Mouse (Mus musculus): ENCODE data around the gene Ddr1. TPM values are rescaled to one million over a fixed set of nuclear protein-coding genes. Genes with fewer than 3 reads are reported as not detected.
A peak's percentile ranks its signal among the peaks of the same experiment; 100 is the strongest.

Ddr1 gene
- polyA plus RNA-seq, 1 experiment from 2014 or later: 38.4 TPM

DNA sequence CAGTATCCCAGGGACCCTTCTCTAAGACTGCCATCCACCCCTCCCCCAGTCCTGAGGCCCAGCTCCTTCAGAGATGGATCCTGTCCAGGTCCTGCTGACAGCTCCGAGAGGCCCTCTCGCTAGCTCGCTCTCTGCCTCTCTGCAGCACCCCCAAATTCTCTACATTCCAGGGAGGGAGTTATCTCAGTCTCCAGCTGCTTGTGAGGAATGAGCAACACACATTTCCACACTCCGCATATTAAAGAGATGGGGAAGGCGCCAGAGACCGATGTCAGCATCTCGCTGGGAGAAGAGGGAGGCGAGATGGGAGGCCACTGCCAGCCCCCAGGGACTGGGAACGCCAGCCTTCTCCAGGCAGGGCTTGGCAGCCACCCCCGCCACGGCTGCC, 15.9 kb upstream of the Ddr1 start:
- Histone ChIP-seq H3K36me3 (no peaks in the 10 kb centered on the region), H3K27me3 (peaks cover 21% of the 10 kb centered on the region), H3K27ac (no peak overlapping the region; the same call in 1 of the 2 replicates), H3K9ac (replicated peaks) (peak overlapping the region; percentile 42; the same call in 1 of the 2 replicates), H3K4me2 (peak overlapping the region; percentile 44), H3K9me3 (no peaks in the 10 kb centered on the region), H3K4me3 (replicated peaks) (peak overlapping the region; percentile 6; the same call in 1 of the 2 replicates), H3K4me1 (replicated peaks) (peaks cover 12% of the 10 kb centered on the region)
- peak; percentile 55; the same call in 1 of the 2 replicates for ATAC-seq (ENCODE audit: insufficient number of reproducible peaks, insufficient read depth, low FRiP score, low TSS enrichment, low read depth)
- 4% methylated on average over 11 of the region's 11 CpGs for WGBS

DNA sequence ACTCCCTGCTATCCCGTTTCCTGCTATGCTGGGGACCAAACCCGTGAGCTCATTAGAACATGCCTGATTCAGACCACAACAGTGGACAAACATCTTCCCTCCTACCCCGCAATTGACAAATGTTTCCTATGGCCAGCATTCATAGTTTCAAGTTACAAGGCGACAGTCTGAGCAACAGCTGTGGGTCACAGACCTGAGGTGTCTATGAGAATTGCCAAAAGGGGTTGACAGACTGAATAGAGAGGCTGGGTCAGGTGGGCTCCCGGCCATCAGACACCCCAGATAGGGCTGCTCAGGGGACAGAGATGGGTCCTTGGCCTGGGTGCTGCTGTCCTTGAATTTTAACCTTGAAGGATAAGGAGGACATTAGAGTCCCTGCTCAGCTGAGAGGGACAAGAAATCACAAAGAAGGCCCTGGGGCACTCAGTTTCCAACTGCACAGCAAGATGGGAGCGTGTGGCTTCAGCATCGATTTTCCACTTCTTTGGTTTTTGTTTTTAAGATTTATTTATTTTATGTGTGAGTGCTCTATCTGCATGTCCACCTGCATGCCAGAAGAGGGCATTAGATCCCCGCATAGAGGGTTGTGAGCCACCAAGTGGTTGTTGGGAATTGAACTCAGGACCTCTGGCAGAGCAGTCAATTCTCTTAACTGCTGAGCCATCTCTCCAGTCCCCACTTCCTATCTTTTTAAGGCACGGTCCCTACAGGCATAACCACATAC, 15.4 kb upstream of the Ddr1 start:
- Histone ChIP-seq H3K27me3 (peaks cover 15% of the 10 kb centered on the region), H3K36me3 (no peaks in the 10 kb centered on the region), H3K9me3 (no peaks in the 10 kb centered on the region), H3K4me1 (replicated peaks) (peaks cover 12% of the 10 kb centered on the region), H3K4me2 (peak overlapping the region; percentile 44; the same call in 1 of the 2 replicates), H3K27ac (no peak overlapping the region; the same call in 1 of the 2 replicates), H3K4me3 (replicated peaks) (no peak overlapping the region; the same call in 1 of the 2 replicates), H3K9ac (replicated peaks) (peak overlapping the region; percentile 42; the same call in 1 of the 2 replicates)
- no peak for ATAC-seq (ENCODE audit: insufficient number of reproducible peaks, insufficient read depth, low FRiP score, low TSS enrichment, low read depth)
- WGBS: 45% methylated on average over 9 of the region's 9 CpGs

DNA sequence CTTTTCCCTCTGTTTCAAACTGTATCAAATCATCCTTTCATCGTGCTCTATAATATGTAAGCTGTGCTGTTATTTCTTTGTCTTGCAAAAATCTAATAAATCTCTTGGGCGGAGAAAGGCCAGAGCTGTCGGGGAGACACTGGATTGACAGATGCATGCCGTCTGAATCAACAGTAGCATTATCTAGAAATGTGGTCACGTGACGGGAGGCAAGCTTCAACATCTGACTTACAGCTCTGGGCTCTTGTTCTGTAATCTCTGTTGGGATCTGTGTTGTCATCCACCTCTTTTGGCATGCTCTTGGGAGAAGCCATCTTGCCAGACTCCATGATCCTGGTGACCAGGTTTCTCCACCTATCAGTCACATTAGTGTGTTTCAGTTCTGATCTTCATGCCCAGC, 12.7 kb upstream of the Ddr1 start:
- Histone ChIP-seq H3K4me3 (replicated peaks) (no peak overlapping the region), H3K4me1 (replicated peaks) (peaks cover 12% of the 10 kb centered on the region), H3K9me3 (no peaks in the 10 kb centered on the region), H3K9ac (replicated peaks) (no peak overlapping the region), H3K27me3 (no peaks in the 10 kb centered on the region), H3K4me2 (no peak overlapping the region), H3K27ac (no peak overlapping the region), H3K36me3 (no peaks in the 10 kb centered on the region)
- WGBS: 88% methylated on average over 6 of the region's 6 CpGs
- ATAC-seq (ENCODE audit: insufficient number of reproducible peaks, insufficient read depth, low FRiP score, low TSS enrichment, low read depth): no peak

DNA sequence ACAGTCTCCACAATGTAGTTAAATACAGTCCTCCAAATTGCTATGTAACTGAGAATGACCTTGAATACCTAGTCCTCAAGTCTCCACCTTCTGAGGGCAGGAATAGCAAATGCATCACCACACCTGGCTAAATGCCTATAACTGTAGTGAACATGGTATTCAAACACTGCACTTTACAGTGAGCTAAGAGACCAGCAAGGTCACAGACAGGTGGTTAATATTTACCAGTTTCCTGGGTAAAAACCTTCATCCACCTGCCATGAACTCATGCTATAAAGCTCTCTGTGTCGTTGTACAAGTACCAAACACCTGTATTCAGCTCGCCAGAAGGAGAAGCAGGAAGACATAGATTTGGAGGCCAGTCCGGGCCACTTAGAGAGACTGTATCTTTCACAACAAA, 11.7 kb upstream of the Ddr1 start:
- 80% methylated on average over 3 of the region's 3 CpGs for WGBS
- Histone ChIP-seq H3K4me3 (replicated peaks) (no peak overlapping the region), H3K27me3 (no peaks in the 10 kb centered on the region), H3K4me2 (no peak overlapping the region), H3K4me1 (replicated peaks) (peaks cover 12% of the 10 kb centered on the region), H3K9me3 (no peaks in the 10 kb centered on the region), H3K9ac (replicated peaks) (no peak overlapping the region), H3K36me3 (no peaks in the 10 kb centered on the region), H3K27ac (no peak overlapping the region)
- ATAC-seq (ENCODE audit: insufficient number of reproducible peaks, insufficient read depth, low FRiP score, low TSS enrichment, low read depth): no peak

DNA sequence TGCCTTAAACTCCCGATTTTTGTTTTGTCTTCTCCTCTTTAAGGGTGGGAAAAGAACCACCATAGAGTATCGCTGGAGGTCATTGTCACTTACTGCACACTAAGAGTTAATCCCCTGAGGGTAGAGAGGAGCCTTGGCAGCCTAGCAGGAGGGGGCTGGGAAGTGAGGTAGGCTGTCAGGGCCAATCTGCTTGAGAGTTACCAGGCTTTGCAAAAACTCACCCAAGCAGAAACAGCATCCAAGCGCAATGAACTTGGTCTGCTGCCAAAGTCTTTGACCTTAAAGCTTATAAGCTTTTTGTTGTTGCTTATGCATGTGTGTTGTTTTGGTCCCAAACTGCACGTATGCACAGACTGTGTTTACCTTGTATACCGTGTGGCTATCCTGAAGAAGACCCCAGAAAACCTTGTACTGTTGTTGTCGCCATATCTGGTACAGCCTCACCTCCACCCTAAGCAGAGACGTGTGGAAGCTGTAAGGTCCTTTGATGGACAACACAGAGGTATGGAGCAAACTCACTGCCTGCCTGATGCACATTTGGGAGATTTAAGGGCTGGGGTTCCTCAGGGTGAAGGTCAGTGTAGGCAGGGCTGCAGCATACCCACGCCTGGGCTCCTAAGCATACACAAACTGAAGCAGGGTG, 6.4 kb upstream of the Ddr1 start:
- 43% methylated on average over 8 of the region's 8 CpGs for WGBS
- no peak overlapping the region for H3K4me3 ChIP-seq (replicated peaks)
- peak; percentile 26; the same call in 1 of the 2 replicates for ATAC-seq (ENCODE audit: insufficient number of reproducible peaks, insufficient read depth, low FRiP score, low TSS enrichment, low read depth)
- no peak overlapping the region for H3K4me2 ChIP-seq
- no peak overlapping the region for H3K9ac ChIP-seq (replicated peaks)
- no peaks in the 10 kb centered on the region for H3K9me3 ChIP-seq
- H3K27me3 ChIP-seq: no peaks in the 10 kb centered on the region
- peaks cover 11% of the 10 kb centered on the region for H3K4me1 ChIP-seq (replicated peaks)
- H3K27ac ChIP-seq: no peak overlapping the region
- H3K36me3 ChIP-seq: no peaks in the 10 kb centered on the region

DNA sequence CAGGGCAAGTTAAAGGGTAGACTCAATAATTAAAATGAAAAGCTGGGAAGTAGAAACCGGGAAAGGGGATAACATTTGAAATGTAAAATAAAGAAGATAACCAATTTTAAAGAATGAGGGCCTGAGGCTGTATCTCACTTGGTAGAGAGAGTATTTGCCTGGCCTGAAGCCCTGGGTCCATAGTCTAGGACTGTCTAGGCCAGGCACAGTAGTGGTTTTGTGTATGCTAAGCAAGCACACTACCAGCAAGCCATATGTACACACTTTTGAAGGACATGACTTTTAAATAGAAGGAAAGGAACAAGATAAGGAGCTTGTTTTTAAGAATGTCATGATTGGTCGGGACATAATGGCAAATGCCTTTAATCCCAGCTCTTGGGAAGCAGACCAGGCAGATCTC, 4.2 kb upstream of the Ddr1 start:
- no peaks in the 10 kb centered on the region for H3K36me3 ChIP-seq
- H3K4me2 ChIP-seq: no peak overlapping the region
- no peak for ATAC-seq (ENCODE audit: insufficient number of reproducible peaks, insufficient read depth, low FRiP score, low TSS enrichment, low read depth)
- no peak overlapping the region for H3K27ac ChIP-seq
- H3K4me1 ChIP-seq (replicated peaks): peaks cover 28% of the 10 kb centered on the region
- H3K9ac ChIP-seq (replicated peaks): no peak overlapping the region
- 78% methylated on average over 2 of the region's 2 CpGs for WGBS
- H3K27me3 ChIP-seq: no peaks in the 10 kb centered on the region
- no peak overlapping the region for H3K4me3 ChIP-seq (replicated peaks)
- no peaks in the 10 kb centered on the region for H3K9me3 ChIP-seq

DNA sequence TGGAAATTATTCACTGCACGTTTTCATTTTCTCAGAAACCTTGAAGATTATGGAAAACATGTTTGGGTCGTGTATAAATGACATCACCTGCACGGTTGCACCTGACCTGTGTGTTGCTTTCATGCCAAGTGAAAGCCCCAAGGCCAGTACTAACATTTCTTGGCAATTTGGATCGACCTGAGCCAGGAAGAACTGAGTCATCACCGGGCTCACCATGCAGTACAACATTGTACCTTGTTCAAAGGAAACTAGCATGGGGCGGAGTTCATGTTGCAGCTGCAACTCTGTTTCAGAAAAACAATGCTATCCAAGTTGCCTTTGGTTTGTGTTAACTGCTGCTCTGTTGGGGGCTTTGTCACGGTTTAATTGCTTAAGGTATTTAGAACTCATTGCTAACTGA, 3.5 kb upstream of the Ddr1 start:
- no peaks in the 10 kb centered on the region for H3K9me3 ChIP-seq
- no peak for ATAC-seq (ENCODE audit: insufficient number of reproducible peaks, insufficient read depth, low FRiP score, low TSS enrichment, low read depth)
- 63% methylated on average over 7 of the region's 7 CpGs for WGBS
- peaks cover 32% of the 10 kb centered on the region for H3K4me1 ChIP-seq (replicated peaks)
- no peak overlapping the region for H3K27ac ChIP-seq
- H3K4me2 ChIP-seq: no peak overlapping the region
- H3K27me3 ChIP-seq: no peaks in the 10 kb centered on the region
- no peaks in the 10 kb centered on the region for H3K36me3 ChIP-seq
- H3K4me3 ChIP-seq (replicated peaks): no peak overlapping the region
- H3K9ac ChIP-seq (replicated peaks): no peak overlapping the region

DNA sequence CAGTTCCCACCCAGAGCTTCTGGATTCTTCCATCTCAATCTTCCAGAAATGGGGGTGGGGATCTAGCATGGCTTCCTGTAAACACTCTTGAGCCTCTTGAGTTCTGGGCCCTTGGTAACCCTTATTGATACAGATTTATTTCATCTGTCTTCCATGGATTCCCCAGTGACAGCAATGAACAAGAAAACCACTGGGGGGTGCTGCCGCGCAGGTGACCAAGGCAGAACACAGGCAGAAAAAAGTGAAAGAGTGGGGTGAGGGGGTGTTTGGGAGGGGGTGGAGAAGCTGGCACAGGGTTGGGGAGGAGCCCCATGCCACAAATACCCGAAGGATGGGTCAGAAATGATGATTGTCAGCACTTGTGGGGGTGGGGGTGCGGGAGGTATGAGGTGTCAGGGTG, 1.4 kb upstream of the Ddr1 start:
- H3K4me2 ChIP-seq: no peak overlapping the region
- H3K4me1 ChIP-seq (replicated peaks): peaks cover 49% of the 10 kb centered on the region
- H3K9ac ChIP-seq (replicated peaks): no peak overlapping the region
- H3K27ac ChIP-seq: no peak overlapping the region
- H3K36me3 ChIP-seq: no peaks in the 10 kb centered on the region
- ATAC-seq (ENCODE audit: insufficient number of reproducible peaks, insufficient read depth, low FRiP score, low TSS enrichment, low read depth): no peak
- H3K9me3 ChIP-seq: no peaks in the 10 kb centered on the region
- H3K4me3 ChIP-seq (replicated peaks): no peak overlapping the region
- H3K27me3 ChIP-seq: peaks cover 18% of the 10 kb centered on the region
- 16% methylated on average over 4 of the region's 4 CpGs for WGBS

DNA sequence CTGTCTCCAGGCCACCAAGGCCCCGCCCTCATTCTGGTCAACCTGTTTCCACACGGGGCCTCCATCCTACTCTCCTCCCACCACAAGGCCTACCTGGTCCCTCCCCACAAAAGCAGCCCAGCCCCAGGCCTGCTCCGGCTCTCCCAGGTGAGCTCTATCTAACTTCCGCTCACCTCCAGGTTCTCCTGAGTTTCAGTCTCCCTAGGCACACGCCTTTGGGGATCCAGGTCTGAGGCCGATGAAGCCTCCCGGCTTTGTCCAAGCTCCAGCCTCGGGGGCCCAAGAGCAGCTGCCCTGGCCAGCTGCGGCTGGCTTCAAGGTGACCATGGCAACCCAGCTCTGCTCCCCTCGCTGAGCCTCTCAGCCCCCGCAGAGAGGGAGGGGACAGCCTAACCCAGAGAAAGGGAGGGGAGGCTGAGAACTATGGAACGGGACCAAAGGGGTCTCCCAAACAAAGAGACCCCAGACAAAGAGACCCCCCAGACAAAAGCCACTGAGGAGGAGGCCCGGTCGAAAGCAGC, 610 bp downstream of the Ddr1 start:
- ATAC-seq (ENCODE audit: insufficient number of reproducible peaks, insufficient read depth, low FRiP score, low TSS enrichment, low read depth): peak; percentile 65
- Histone ChIP-seq H3K4me1 (replicated peaks) (peaks cover 52% of the 10 kb centered on the region), H3K27me3 (peaks cover 37% of the 10 kb centered on the region), H3K9ac (replicated peaks) (peak overlapping the region; percentile 64), H3K4me2 (peak overlapping the region; percentile 93), H3K4me3 (replicated peaks) (peak overlapping the region; percentile 71), H3K9me3 (no peaks in the 10 kb centered on the region), H3K27ac (peak overlapping the region; percentile 87), H3K36me3 (no peaks in the 10 kb centered on the region)
- WGBS: under 1% methylated on average over 14 of the region's 14 CpGs

DNA sequence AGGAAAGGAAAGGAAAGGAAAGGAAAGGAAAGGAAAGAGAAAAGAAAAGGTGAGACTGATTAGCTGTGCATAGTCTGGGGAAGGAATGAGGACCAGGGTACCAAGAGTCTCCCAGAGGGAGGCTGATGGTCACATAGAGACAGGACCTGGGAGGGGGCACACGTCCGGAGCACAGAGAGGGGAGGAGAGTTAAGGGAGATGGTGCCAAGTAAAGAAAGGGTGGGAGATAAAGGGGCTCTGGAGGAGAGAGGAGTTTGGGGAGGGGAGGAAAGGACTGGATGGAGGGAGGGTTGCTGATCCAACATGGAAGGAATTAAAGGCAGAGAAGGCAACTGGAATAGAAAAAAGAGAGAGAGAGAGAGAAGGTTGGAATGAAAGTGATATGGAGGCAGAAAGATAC, 1.4 kb downstream of the Ddr1 start:
- peak overlapping the region; percentile 89 for H3K27ac ChIP-seq
- H3K36me3 ChIP-seq: no peaks in the 10 kb centered on the region
- H3K4me2 ChIP-seq: peak overlapping the region; percentile 93
- H3K27me3 ChIP-seq: peaks cover 43% of the 10 kb centered on the region
- peak overlapping the region; percentile 71 for H3K4me3 ChIP-seq (replicated peaks)
- no peaks in the 10 kb centered on the region for H3K9me3 ChIP-seq
- H3K9ac ChIP-seq (replicated peaks): 0 out of 2 replicates have a peak overlapping the region, but pooled peaks have one; percentile 78
- H3K4me1 ChIP-seq (replicated peaks): peaks cover 58% of the 10 kb centered on the region
- no peak for ATAC-seq (ENCODE audit: insufficient number of reproducible peaks, insufficient read depth, low FRiP score, low TSS enrichment, low read depth)
- WGBS: 18% methylated on average over 2 of the region's 2 CpGs

DNA sequence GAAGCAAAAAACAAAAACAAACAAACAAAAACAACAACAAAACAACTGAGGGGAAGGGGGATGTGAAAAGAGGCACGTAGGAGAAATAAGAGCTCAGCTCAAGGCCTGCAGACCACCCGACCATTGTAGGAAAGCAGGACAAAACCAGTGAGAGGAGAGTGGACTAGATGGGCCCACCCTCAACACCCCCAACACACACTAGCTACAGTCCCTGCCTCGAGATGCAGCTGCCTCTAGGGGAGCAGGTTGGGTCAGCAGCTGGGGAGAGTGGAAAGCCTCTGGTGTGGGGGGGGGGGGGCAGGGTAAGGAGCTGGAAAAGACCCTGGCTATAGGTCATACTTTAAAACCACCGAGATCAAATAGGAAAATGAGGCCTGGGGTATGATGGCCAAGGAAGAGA, 1.8 kb downstream of the Ddr1 start:
- H3K27me3 ChIP-seq: peaks cover 48% of the 10 kb centered on the region
- peak overlapping the region; percentile 78; the same call in 1 of the 2 replicates for H3K9ac ChIP-seq (replicated peaks)
- no peak for ATAC-seq (ENCODE audit: insufficient number of reproducible peaks, insufficient read depth, low FRiP score, low TSS enrichment, low read depth)

More for the DNA sequence above, 1.8 kb downstream of the Ddr1 start:
- peak overlapping the region; percentile 89 for H3K27ac ChIP-seq
- H3K36me3 ChIP-seq: no peaks in the 10 kb centered on the region
- H3K4me1 ChIP-seq (replicated peaks): peaks cover 60% of the 10 kb centered on the region
- H3K9me3 ChIP-seq: no peaks in the 10 kb centered on the region
- peak overlapping the region; percentile 71 for H3K4me3 ChIP-seq (replicated peaks)
- peak overlapping the region; percentile 93 for H3K4me2 ChIP-seq
- 16% methylated on average over 4 of the region's 4 CpGs for WGBS
